Mouse (Mus musculus): Measurements from ENCODE around the gene Slc35d2.
"Not testable (repeated sequence)": the region's sequence is repeated elsewhere in the genome, so short reads cannot be mapped to it uniquely, and the experiment has no call there.

Slc35d2 gene

DNA sequence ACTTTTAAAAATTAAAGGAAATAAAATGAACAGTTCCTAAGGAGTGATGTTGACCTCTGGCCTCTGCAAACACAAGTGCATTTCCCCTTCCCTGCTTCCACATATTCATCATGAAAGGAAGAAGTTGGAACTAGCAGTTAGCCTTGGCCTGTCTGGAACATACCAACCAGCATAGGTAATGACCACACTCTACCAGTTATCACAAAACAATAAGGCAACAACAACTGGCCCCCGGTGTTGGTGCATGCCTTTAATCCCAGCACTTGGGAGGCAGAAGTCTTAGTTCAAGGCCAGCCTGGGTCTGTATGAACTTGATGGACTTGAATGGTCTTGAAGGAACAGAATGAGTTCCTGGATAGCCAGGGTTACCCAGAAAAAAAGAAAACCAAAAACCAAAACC is 18.7 kb downstream of the Slc35d2 start:
- no peak for DNase-seq (ENCODE audit: low read depth)

DNA sequence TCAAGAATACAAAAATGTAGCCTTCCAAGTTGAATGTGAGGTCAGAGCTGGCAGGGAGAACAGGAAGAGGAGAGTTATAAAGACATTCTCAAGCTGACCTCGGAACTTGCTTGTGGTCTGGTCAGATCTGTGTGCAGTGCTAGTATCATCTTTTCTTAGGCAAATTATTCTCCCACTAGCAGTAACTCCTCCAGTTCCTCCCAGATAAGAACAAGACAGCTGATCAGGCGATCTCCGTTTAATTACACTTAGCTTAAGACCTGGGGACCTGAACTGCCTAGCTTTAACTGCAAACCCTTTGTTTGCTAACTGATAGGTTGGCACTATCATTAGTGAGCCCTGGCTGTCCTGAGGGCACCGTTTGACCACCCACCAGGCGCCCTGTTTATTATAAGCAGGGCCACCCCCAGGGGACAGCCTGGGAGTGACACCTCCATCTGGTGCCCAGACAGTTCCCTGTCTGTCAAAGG is 20.8 kb downstream of the Slc35d2 start:
- DNase-seq (ENCODE audit: low read depth): no peak

DNA sequence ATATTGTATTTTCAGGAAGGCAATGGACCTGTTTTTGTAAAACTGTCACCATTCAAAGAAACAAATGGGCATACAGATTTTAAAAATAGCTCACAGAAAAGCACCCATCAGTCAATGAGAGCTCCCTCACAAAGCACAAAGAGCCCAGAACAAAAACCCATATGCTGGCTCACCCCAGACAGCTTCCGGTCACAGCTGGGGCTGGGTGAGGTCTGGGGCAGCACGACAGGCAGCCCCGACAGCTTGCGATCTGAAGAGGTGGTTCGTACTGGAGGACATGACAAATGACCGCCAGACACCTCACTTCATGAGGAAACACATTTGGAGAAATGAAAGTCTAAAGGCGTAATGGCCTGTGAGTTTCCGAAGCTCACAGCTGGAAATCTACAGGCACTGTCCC is 21.6 kb downstream of the Slc35d2 start:
- DNase-seq (ENCODE audit: low read depth): no peak

DNA sequence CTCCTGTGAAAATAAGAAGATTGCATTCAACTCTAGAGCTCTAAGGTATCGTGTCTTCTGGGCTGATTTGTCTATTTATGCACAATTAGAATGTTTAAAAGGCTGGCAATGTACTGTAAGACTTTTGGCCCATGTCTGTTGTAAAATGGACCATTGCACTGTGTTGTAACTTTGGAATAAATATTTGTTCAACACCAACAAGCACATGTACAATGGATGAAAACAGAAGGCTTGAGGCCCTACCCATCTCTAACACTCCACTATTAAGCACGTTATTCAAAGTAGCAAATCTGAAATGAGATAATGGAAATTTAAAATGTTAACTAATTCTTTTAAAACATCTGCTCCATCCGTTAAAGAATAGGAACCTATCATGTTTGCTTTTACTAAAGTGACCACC is 22.1 kb downstream of the Slc35d2 start:
- no peak for DNase-seq (ENCODE audit: low read depth)

DNA sequence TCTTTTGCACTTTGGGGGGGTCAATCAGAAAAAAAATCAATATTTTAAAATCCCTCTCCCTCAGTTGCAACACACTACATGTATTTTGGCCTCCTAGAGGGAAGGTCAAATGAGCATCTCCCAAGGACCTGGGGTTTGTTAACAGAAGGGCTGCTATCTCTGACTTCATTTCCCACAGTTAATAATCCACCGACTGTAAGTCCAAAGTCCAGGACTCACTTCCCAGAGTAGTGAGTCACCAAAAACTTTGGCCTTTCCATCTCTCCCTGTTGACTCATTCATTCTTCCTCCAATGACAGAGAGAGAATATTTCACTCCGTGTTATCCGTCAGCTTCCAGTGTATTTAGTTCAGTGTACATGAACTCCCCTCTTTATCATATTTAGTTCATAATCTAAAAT is 23.5 kb downstream of the Slc35d2 start:
- DNase-seq (ENCODE audit: low read depth): peak; percentile 76

DNA sequence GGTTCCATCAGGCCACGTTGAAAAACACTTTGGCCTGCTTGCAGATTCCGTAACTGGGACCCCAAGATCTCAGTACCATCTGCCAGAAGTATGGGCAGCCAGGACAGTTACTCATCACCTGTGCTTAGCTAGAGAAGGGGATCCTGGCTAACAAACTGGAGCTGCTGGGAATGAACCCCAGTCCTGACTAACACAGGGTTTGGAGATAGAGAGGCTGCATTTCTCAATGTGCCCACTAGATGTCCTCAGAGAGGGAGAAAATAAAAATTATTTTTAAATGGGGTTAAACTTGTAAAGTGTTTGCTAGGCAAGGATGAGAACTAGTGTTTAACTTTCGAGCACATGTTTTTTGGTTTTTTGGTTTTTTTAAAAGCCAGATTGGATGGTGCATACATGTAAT is 29.0 kb downstream of the Slc35d2 start:
- DNase-seq (ENCODE audit: low read depth): peak; percentile 74

DNA sequence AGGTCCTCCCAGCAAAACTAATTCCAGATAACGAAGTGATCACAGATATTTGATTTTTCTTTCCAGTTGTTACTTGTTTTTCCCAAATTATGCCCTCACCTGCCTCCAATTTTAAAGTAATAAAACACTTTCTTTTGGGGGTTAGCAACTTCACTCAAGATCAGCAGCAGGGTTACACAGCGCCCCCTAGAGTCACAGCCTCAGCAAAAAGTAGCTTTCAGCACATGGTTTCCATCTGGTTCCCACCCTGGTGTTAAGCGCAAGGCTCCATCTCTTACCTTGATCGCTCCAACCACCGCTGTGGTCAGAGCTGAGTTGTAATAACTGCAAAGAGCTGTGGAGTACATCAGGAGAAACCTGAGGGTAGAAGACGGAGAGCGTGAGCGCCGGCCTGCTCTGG is 30.2 kb downstream of the Slc35d2 start:
- peak; percentile 49 for DNase-seq (ENCODE audit: low read depth)

DNA sequence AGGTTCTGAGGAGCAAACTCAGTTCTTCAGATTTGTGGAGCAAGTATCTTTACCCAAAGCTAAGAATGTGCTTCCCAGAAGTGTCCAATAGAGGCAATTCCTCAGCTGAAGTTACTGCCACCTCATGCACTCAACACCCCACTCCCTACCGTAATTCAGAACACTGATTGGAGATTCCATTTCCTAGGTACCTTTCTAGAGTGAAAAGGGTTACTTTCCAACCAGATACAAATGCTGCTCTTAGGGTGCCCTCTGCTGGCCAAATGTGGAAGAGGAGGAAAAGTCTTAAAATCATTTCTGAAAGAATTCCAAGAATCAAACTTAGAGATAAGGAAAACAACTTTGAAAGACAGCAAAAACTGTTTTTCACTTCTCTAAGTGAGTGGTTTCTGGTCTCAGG is 35.8 kb downstream of the Slc35d2 start:
- peak; percentile 89 for DNase-seq (ENCODE audit: low read depth)

DNA sequence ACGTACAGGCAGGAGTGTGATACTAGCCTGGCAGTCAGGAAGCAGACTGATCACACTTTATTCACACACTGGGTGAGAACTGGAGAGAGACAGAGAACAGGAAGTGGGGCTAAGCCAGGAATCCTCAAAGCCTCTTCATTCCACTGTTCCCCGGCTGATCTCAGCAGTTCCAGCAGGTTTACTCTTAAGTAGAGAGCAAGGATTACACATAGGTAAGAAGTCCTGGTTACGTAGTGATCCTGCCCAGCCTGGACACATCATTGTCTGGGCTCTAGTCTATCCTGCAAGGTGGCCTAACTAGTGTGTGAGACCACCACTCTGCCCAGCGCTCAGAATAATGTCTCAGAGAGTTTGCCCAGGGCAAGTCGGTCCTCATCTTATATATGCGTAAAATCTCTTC is 36.4 kb downstream of the Slc35d2 start:
- DNase-seq (ENCODE audit: low read depth): no peak

DNA sequence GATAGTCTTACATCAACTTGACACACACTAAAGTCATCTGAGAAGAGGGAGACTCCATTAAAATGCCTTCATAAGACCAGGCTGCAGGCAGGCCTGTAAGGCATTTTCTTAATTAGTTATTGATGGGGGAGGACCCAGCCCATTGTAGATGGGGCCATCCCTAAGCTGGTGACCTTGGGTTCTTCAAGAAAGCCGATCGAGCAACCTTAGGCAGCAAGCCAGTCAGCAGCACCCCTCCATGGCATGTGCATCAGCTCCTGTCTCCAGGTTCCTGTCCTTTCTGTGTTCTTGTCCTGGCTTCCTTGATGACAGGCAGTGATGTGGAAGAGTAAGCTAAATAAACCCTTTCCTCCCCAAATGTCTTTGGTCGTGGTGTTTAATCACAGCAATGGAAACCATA is 37.0 kb downstream of the Slc35d2 start:
- no peak for DNase-seq (ENCODE audit: low read depth)

DNA sequence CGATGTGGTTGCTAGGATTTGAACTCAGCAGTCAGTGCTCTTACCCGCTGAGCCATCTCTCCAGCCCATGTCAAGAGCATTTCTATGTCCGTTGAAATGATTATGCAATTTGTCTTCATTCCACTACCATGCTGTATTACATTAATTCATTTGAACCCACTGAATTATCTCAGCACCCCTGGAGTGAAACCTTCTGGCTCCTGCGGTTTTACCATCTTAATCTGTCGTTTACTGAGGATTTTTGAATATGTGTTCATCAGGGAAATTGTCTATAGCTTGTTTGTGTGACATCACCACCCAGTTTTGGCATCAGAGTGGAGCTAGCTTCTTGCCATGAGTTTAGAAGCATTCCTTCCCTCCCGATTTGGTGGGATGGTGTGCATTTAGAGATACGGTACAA is 38.2 kb downstream of the Slc35d2 start:
- no peak for DNase-seq (ENCODE audit: low read depth)

DNA sequence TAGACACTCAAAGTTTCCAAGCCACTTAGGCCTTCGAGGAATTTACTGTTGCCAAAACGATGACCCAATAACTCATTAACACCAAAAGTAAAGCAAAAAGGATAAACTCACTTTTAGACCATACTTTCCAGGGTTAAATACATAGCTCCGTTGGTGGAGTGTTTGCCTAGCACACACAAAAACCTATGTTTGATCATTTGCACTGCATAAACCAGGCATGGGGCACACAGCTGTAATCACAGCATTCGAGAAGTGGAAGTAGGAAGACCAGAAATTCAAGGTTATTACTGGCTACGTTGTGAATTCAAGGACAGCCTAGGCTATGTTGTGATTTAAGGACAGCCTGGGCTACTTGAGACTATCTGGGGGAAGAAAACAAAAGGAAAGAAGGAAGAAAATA is 38.9 kb downstream of the Slc35d2 start:
- no peak for DNase-seq (ENCODE audit: low read depth)

DNA sequence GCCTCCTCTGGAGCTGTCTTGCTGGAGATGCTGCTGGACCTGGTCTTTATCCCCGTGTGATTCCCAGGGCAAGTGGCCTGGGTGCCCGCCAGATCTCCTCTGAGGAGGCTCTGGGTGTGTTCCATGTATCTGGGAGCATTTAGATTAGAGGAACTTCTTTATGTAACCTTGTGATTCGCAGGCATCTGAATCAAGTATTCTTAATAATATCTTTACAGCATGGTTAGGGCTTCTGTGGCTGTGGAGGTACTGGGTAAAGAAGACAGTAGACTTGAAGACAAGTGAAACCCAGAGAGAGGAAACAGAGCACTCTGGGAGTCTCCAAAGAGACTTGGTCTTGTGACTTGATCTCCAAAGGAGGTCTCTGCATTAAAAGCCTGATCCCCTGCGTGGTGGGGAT is 40.0 kb downstream of the Slc35d2 start, which contains the start of gene Hsd17b3:
TSS of gene Hsd17b3 (minus strand) at position 101 of the 400 bp plus-strand sequence.
- no peak for DNase-seq (ENCODE audit: low read depth)

DNA sequence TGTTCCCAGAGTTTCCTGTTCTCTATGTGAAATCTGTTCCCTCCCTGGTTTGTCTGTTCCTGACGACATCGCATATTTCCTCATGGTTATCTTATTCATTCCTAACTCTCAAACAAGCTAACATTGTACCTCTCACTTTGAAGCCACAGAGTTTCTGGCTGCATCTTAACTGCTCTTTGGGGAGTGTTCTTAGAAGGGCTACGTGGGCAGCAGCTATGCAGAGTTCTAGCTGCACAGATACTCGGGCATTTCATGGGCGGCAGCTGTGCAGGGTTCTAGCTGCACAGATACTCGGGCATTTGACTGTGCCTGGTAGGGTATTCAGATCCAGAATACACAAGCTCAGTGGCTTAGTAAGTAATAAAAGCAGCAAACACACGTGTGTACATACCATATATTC is 41.1 kb downstream of the Slc35d2 start:
- no peak for DNase-seq (ENCODE audit: low read depth)

DNA sequence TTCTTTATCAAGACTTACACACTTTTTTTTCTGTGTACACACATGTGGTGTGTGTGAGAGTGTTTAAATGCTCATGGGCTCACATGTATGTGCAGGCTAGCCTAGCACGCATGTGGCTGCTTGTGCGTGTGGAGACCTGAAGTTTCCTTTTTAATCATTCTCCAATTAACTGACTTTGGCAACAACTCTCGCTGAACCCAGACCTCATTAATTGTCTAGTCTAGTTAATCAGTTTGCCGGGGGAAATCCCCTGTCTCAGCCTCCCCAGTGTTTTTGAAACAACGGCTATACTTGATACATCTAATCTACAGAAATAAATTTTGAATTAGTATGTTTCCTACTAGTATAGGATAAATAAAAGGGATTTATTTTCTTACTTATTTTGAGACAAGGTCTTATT is 43.1 kb downstream of the Slc35d2 start:
- no peak for DNase-seq (ENCODE audit: low read depth)

DNA sequence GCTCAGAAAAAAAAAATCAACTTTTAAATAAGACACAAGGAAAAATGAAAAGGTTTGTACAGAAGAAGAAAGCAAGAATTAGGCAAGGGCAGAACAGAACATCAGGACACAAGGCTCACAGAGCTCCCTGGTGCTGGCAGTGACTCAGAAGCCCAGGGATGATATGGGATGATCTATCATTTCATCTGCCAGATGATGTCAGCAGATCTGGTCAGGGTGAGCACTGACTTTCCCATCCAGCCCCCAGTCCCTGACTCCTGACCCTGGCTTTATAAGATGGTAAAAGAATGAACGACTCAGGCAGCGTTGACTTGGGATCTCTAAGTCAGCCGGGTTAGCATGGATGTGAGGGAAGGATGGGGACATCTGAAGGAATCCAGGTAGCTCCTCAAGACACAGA is 45.8 kb downstream of the Slc35d2 start:
- no peak for DNase-seq (ENCODE audit: low read depth)

DNA sequence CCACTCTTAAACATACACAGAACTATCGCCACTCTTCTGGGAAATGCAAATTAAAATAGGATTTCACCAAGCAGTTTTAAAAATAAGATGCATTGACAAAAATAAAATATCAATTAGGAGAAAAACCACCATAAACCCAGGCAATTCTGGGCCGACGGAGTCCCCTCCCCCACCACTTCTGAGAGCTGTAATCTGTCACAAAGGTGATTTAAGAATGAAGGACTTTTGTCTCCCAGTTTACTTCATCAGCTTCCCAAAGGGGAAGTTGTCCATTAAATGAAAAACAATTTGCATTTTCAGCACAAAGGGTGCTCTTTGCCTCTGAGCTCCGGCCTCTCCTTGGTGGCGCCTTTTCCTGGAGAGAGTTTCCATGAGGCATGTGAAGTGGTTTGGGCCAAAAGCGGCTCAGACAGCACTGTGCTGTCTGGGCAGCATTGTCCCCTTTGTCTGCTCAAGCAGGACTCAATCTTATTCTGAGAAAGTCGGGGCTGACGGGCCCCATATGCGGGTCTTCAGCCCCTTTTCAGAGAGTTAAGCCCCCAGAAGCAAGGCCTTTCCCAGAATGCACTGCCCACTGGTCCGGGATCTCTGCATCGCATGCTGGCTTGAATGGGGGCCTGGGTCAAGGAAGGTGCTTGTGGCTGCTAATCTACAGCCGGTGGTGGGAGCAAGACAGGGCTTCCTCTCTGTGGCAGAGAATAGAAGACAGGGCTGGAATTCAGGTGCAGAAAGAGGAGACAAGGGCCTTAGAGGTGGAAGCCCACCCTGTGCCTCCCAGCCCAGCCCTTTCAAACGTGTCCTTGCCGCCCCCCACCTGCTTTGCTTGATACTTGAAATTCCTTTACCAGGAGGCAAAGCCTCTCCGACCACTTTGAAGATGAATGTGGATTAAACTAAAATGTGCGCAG is 47.9 kb downstream of the Slc35d2 start:
- no peak for DNase-seq (ENCODE audit: low read depth)

DNA sequence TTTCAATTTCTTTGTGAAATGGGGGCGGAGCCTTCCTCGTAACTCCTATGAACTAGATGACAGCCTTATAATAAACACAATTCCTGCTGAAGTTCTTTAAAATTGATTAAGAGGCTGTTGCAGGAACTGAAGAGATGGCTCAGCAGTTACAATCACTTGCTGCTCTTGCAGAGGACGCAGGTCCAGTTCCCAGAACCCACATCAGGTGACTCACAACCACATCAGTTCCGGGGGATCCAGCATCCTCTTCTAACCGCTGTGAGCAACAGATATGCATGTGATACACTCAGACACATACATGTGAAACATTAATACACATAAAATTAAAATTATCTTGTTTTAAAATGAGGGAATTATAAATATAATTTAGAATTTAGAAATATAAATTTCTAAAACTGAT is 51.6 kb downstream of the Slc35d2 start:
- DNase-seq (ENCODE audit: low read depth): no peak

DNA sequence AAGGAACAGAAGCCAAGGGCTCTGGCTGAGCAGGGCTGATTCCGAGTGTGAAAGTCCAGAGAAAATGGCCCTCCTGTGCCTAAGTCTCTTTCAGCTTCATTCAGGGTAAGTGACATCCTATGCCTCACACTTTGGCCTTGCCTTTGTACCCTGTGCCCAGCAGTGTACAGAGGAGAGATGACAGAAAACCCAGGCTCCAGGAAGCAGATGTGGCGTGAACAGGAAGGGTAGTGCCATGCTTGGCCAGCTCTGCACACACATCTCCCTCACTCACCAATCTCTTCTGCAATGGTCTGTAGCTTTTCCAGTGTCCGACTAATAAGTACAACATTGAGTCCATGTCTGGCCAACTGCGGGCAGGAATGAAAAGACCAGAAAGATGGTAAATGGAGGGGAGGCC is 53.1 kb downstream of the Slc35d2 start:
- no peak for DNase-seq (ENCODE audit: low read depth)

DNA sequence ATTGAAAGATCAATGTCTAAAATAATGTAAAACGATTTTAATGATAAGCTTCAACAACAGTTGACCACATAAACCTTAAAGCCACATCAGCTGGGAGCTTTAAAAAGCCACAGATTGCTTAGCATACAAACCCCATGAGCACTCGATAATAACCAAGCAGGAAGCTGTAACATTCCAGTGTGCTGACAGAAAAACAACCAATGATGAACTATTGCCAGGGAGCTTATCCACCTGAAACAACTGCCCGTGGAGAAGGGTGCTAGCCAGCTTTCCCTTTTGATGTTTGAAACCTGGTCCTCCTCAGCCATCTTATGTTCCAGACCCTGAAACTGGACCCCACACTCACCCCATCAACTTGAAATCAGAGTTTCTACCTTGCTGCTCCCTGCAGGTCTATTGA is 62.5 kb downstream of the Slc35d2 start:
- DNase-seq (ENCODE audit: low read depth): no peak

DNA sequence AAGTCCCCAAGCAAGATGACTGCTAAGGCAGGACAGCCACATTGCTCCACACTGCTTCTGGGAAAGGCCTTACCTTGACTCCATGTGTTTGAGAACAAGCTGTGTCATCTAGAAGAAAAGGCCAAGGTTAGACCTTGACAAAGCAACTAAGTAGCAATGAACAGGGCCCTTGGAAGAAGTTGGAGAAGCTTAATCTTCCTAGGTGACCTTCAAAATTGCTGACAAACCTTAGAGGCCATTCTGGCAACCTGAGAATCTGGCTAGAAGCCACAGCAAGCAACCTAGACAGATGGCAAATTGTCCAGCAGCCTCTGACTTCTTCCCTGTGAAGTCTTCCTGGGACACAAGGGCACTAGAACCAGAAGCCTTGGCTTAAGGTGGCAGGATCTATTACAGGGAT is 64.9 kb downstream of the Slc35d2 start:
- no peak for DNase-seq (ENCODE audit: low read depth)

DNA sequence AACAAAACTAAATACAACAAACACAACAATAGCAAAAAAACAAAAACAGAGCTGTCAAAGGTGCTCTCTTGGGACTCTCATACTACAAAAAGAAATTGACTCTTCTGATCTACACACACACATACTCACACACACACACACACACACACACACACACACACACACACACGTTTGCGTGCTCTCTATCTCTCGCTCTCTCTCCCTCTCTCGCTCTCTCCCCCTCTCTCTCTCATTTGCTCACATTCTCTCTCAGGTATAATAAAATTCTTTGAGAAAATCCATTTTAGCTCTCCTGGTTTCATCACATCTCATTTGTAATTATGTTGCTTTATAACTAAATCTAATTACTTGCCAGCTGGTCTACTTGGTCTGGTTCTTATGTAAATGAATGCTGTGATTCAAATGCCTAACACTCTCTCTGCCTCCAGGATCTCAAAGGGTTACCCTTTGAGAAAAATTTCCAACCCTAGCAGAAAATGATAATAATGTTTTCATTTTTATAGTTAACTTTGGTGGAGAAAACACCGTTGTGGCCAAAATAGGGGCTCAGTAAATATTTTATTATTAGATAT is 68.1 kb downstream of the Slc35d2 start:
- DNase-seq (ENCODE audit: low read depth): no peak

DNA sequence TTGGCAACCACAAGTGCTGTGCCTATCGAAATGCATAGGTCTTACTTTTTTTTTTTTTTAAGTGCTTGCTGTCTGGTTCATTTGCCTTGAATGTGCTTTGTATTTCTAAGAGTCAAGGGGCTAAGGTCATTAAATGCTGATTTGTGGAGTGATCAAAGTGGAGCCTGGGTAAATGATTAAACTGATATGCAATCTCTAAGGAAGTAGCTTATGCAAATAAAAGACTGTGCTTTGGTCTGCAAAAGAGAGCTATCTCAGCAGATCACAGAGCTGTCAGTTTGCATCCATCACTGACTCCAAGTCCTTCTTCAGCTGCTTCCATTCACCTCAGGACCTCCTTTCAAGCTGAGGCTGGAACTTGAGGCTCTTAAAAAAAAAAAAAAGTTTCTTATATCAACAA is 75.2 kb downstream of the Slc35d2 start:
- DNase-seq (ENCODE audit: low read depth): no peak

DNA sequence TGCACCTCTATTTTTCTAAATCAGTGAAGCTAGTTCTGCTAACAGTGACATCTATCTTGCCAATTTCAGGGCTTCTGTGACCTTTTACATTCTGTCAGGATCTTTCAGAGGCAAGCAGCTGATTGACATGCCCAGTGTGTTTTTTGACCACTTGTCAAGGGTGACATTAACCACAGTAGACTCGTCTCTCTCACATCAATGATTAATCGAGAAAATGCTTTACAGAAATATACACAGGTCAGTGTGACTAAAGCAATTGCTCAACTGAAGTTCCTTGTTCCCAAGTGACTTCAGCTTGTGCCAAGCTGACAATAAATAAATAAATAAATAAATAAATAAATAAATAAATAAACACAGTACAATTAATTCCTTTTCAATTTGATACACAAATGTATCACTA is 76.9 kb downstream of the Slc35d2 start:
- not testable (repeated sequence) for DNase-seq (ENCODE audit: low read depth)
